Mouse (Mus musculus) lung, postnatal 25 days (tissue): ENCODE measurements at regions not wholly inside any gene's neighbourhood (a gene's known extent, or its start where the extent isn't known, plus 50 kb on each side); places are given as distances from the start of the nearest gene placed in this dataset.

ENCODE experiments used
- DNase-seq: peaks from one replicate; pipeline ENCODE4 v3.0.0; 2022; ENCODE audit warnings: low spot score

DNA sequence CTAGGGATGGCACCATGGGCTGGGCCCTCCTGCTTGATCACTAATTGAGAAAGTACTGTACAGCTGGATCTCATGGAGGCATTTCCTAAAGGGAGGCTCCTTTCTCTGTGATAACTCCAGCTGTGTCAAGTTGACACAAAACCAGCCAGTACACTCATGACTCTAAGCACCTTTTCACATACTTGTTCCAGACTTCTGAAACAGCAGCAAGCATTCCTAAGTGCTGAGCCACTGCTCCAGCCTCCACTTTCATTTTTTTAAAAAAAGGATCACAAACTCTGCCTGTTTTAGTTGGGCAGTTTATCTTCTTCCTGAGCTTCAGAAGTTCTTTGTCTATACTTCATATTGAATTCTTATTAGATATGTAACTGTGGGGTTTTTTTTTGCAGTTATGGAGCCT lies 56.0 kb upstream of the Gpc4 start:
- peak; percentile 23 for DNase-seq

DNA sequence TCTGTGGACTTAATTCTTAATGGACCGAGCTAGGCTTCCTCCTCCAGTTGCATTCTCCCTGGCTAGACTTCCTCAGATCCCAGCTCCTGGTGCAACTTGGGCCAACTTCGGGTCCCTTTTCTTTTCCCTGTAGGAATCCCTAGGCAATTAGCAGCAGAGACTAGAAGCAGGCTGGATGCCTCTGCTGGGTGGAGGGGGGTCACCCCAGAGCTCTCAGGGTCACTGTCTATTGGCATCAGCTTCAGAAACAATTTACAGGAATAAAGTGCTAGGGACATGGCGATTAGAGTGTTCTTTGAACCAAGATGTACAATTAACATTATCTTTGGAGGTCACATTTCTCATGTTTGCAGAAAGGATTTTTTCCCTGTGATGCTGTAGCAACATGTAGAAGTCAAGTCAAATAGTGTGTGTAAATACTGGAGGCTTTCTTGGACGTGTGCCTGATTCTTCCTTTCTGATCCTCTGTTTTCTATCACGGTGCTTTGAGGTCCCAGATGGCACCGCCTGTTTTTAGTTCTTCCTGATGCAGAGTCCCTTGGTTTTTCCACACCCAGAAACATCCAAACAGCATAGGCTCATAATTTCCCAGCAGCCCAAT lies 52.2 kb upstream of the Gpc4 start:
- no peak for DNase-seq
